Mouse (Mus musculus) hindbrain, embryonic 10.5 days (tissue): ENCODE results near the gene Kctd20. TPM values are rescaled to one million over a fixed set of nuclear protein-coding genes. Genes with fewer than 3 reads are reported as not detected.
A peak's percentile ranks its signal among the peaks of the same experiment; 100 is the strongest.

Source experiments
- DNase-seq: peaks from one replicate; pipeline ENCODE4 v3.0.0-alpha.2; 2017; ENCODE audit warnings: low spot score
- H3K27ac ChIP-seq: fragments of 300-500 bp; sonication (generic); 2 replicates; pipeline ENCODE4 v1.5.1; 2016; ENCODE audit warnings: mild to moderate bottlenecking, moderate library complexity
- H3K27me3 ChIP-seq: fragments of 300-500 bp; sonication (generic); 2 replicates; pipeline ENCODE4 v1.6.1; 2016; ENCODE audit warnings: mild to moderate bottlenecking; ENCODE audit not compliant: poor library complexity, insufficient read depth, severe bottlenecking
- H3K36me3 ChIP-seq: fragments of 300-500 bp; sonication (generic); 2 replicates; pipeline ENCODE4 v1.6.1; 2016; ENCODE audit warnings: mild to moderate bottlenecking, moderate library complexity
- H3K4me1 ChIP-seq: fragments of 300-500 bp; sonication (generic); replicated peaks from 2 replicates; pipeline ENCODE4 v1.6.1; 2016; ENCODE audit warnings: mild to moderate bottlenecking
- H3K4me3 ChIP-seq: fragments of 300-500 bp; sonication (generic); 2 replicates; pipeline ENCODE4 v1.5.1; 2016; ENCODE audit warnings: mild to moderate bottlenecking, moderate library complexity
- H3K9me3 ChIP-seq: fragments of 300-500 bp; sonication (generic); 2 replicates; pipeline ENCODE4 v1.6.1; 2016; ENCODE audit warnings: mild to moderate bottlenecking, moderate library complexity
- WGBS: fragments of 180-500 bp; shearing (Covaris S2); methylation state at CpG from one replicate; pipeline ENCODE4 v1.1.7; 2016; 5-methylcytosine and 5-hydroxymethylcytosine counted together
- polyA plus RNA-seq: library from polyadenylated mRNA; unstranded; fragments of >200 nt; fragmentation: Nextera tagmentation; extraction: Ambion mirVana; gene quantifications from 2 replicates; pipeline ENCODE4 v1.2.1, GENCODE M21; 2016

Gene Kctd20
- 103 and 111 TPM in 2 replicates for polyA plus RNA-seq

GRCm38 (mm10) chr17:28951831-28952799, at the start of gene Kctd20:
Kctd20 (plus strand) TSS chr17:28951950.
- peak within 1 kb of the TSS; percentile 77 for H3K4me3 ChIP-seq
- peaks cover 11% of the 10 kb centered on the region for H3K9me3 ChIP-seq
- DNase-seq: peak; percentile 94
- WGBS: 1% methylated on average over 80 of the region's 80 CpGs
- H3K27me3 ChIP-seq: no peaks in the 10 kb centered on the region
- peaks cover 25% of the 10 kb centered on the region for H3K4me1 ChIP-seq
- peak within 1 kb of the TSS; percentile 99 for H3K27ac ChIP-seq
- peaks cover 29% of the 10 kb centered on the region for H3K36me3 ChIP-seq

- Histone ChIP-seq H3K36me3 (no peaks in the 10 kb centered on the region), H3K27me3 (peaks cover 30% of the 10 kb centered on the region), H3K9me3 (no peaks in the 10 kb centered on the region), H3K4me3 (no peak overlapping the region), H3K27ac (peak overlapping the region; percentile 42), H3K4me1 (peaks cover 24% of the 10 kb centered on the region)
- DNase-seq: peak; percentile 76
- WGBS: 29% methylated on average over 23 of the region's 23 CpGs
Measured at GRCm38 (mm10) chr17:28904546-28905376, 47.0 kb upstream of the Kctd20 start.

GRCm38 (mm10) chr17:28905377-28905916, 46.3 kb upstream of the Kctd20 start:
- H3K36me3 ChIP-seq: no peaks in the 10 kb centered on the region
- no peaks in the 10 kb centered on the region for H3K9me3 ChIP-seq
- H3K4me3 ChIP-seq: no peak overlapping the region
- peak overlapping the region; percentile 5; the same call in 1 of the 2 replicates for H3K27ac ChIP-seq
- peaks cover 21% of the 10 kb centered on the region for H3K4me1 ChIP-seq
- 66% methylated on average over 13 of the region's 13 CpGs for WGBS
- peaks cover 37% of the 10 kb centered on the region for H3K27me3 ChIP-seq
- no peak for DNase-seq

GRCm38 (mm10) chr17:28907959-28908358, 43.8 kb upstream of the Kctd20 start:
- Histone ChIP-seq H3K27me3 (peaks cover 38% of the 10 kb centered on the region), H3K27ac (no peak overlapping the region), H3K36me3 (no peaks in the 10 kb centered on the region), H3K9me3 (no peaks in the 10 kb centered on the region), H3K4me3 (no peak overlapping the region), H3K4me1 (peaks cover 21% of the 10 kb centered on the region)
- DNase-seq: no peak
- 76% methylated on average over 7 of the region's 7 CpGs for WGBS

- Histone ChIP-seq H3K4me1 (peaks cover 20% of the 10 kb centered on the region), H3K27ac (peak overlapping the region; percentile 6), H3K36me3 (no peaks in the 10 kb centered on the region), H3K9me3 (no peaks in the 10 kb centered on the region), H3K4me3 (peak overlapping the region; percentile 36), H3K27me3 (peaks cover 38% of the 10 kb centered on the region)
- 6% methylated on average over 29 of the region's 29 CpGs for WGBS
- DNase-seq: peak; percentile 74
Measured at GRCm38 (mm10) chr17:28909252-28909941, 42.4 kb upstream of the Kctd20 start.

GRCm38 (mm10) chr17:28910139-28910538, 41.6 kb upstream of the Kctd20 start:
- Histone ChIP-seq H3K9me3 (no peaks in the 10 kb centered on the region), H3K4me1 (peaks cover 13% of the 10 kb centered on the region), H3K4me3 (no peak overlapping the region; the same call in 1 of the 2 replicates), H3K27me3 (peaks cover 37% of the 10 kb centered on the region), H3K36me3 (no peaks in the 10 kb centered on the region), H3K27ac (no peak overlapping the region)
- DNase-seq: no peak
- WGBS: 14% methylated on average over 7 of the region's 7 CpGs

- Histone ChIP-seq H3K27ac (no peak overlapping the region), H3K27me3 (peaks cover 24% of the 10 kb centered on the region), H3K4me1 (peaks cover 8% of the 10 kb centered on the region), H3K9me3 (no peaks in the 10 kb centered on the region), H3K4me3 (no peak overlapping the region), H3K36me3 (no peaks in the 10 kb centered on the region)
- 80% methylated on average over 5 of the region's 5 CpGs for WGBS
- no peak for DNase-seq
Measured at GRCm38 (mm10) chr17:28913200-28913599, 38.5 kb upstream of the Kctd20 start.

GRCm38 (mm10) chr17:28913940-28914339, 37.8 kb upstream of the Kctd20 start:
- Histone ChIP-seq H3K4me3 (no peak overlapping the region), H3K36me3 (no peaks in the 10 kb centered on the region), H3K27me3 (peaks cover 17% of the 10 kb centered on the region), H3K9me3 (no peaks in the 10 kb centered on the region), H3K27ac (no peak overlapping the region), H3K4me1 (peaks cover 7% of the 10 kb centered on the region)
- no peak for DNase-seq
- WGBS: 85% methylated on average over 6 of the region's 6 CpGs

- no peak within 1 kb of the TSS for H3K4me3 ChIP-seq
Measured at GRCm38 (mm10) chr17:28915060-28915628, 36.6 kb upstream of the Kctd20 start, which contains the start of gene 4930539E08Rik. 4930539E08Rik (minus strand) TSS chr17:28915324.

GRCm38 (mm10) chr17:28916520-28916919, 35.2 kb upstream of the Kctd20 start:
- no peak for DNase-seq
- Histone ChIP-seq H3K4me1 (no peaks in the 10 kb centered on the region; the same call in 1 of the 2 replicates), H3K4me3 (no peak overlapping the region), H3K36me3 (no peaks in the 10 kb centered on the region), H3K27ac (no peak overlapping the region), H3K9me3 (no peaks in the 10 kb centered on the region), H3K27me3 (no peaks in the 10 kb centered on the region)
- WGBS: 100% methylated on average over 1 of the region's 1 CpGs

More at GRCm38 (mm10) chr17:28915060-28915628, 36.6 kb upstream of the Kctd20 start, which contains the start of gene 4930539E08Rik:
- Histone ChIP-seq H3K27me3 (peaks cover 5% of the 10 kb centered on the region), H3K9me3 (no peaks in the 10 kb centered on the region), H3K27ac (no peak within 1 kb of the TSS), H3K36me3 (no peaks in the 10 kb centered on the region), H3K4me1 (no peaks in the 10 kb centered on the region; the same call in 1 of the 2 replicates)
- no peak for DNase-seq
- WGBS: 61% methylated on average over 12 of the region's 12 CpGs

- DNase-seq: no peak
- Histone ChIP-seq H3K4me3 (no peak overlapping the region), H3K27me3 (no peaks in the 10 kb centered on the region), H3K9me3 (no peaks in the 10 kb centered on the region), H3K36me3 (no peaks in the 10 kb centered on the region), H3K27ac (no peak overlapping the region), H3K4me1 (peaks cover 24% of the 10 kb centered on the region)
- WGBS: 80% methylated on average over 8 of the region's 8 CpGs
Measured at GRCm38 (mm10) chr17:28921086-28921485, 30.7 kb upstream of the Kctd20 start.
